Mouse (Mus musculus) kidney, adult 9 months (tissue): Measurements from ENCODE around the gene Dnm3.

Experiments used
- DNase-seq: peaks from one replicate; pipeline ENCODE4 v3.0.0; 2022

The Dnm3 gene

GRCm38 (mm10) chr1:161980626-161981298, 497.1 kb downstream of the Dnm3 start:
- peak; percentile 38 for DNase-seq

DNA sequence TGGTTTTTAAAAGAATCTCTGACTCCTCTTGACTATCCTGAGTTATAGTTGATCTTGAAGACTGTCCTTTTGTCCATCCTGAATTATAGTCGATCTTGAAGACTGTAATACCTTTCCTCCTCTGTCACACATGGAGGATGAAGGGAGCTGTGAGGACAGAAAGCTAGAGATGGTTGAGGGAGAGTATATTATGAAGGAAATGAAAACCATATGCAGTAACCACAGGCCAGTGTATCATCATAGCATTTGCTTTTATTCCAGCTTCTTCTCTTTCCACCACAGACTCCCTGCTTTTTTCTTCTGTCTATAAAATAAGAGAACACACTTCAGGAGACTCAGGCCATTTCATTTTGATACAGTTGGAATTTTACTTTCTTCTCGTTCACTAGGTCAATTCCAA, 497.8 kb downstream of the Dnm3 start:
- no peak for DNase-seq

- DNase-seq: no peak
Measured at GRCm38 (mm10) chr1:161979536-161979935, 498.3 kb downstream of the Dnm3 start, which contains the start of gene 4930558K02Rik. Gene 4930558K02Rik (minus strand): TSS chr1:161979636.

GRCm38 (mm10) chr1:161978173-161978700, 499.6 kb downstream of the Dnm3 start:
- no peak for DNase-seq

DNA sequence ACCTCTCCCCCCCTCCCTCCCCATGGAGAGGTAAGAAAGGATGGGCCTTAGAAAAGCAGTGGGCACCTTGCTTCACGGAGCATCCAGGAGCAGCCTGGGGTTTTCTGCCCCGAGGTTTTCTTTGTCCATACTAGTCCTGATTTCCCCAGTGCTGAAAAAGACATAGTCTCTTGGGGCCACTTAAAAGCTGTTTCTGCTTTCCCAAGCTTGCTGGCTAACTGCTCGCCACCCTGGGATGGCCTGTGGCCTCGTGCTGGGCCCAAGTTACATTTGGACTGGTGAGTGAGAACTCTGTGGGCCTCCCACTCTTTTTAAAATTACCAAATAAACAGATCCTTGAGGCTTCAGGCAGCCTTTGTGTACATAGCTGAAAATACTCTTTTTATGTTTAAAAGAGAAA, 500.5 kb downstream of the Dnm3 start:
- DNase-seq: no peak

- peak; percentile 89 for DNase-seq
Measured at GRCm38 (mm10) chr1:161976255-161977182, 501.3 kb downstream of the Dnm3 start.

- no peak for DNase-seq
Measured at GRCm38 (mm10) chr1:161972233-161972632, 505.6 kb downstream of the Dnm3 start.

DNA sequence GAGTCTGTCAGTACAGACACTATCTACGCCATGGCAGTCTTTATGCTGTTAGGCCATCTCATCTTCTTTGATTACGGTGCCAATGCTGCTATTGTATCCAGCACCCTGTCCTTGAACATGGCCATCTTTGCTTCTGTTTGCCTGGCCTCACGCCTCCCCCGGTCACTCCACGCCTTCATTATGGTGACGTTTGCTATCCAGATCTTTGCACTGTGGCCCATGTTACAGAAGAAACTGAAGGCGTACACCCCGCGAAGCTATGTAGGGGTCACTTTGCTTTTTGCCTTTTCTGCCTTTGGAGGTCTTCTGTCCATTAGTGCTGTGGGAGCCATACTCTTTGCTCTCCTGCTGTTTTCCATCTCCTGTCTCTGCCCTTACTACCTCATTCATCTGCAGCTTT, 507.0 kb downstream of the Dnm3 start:
- no peak for DNase-seq

DNA sequence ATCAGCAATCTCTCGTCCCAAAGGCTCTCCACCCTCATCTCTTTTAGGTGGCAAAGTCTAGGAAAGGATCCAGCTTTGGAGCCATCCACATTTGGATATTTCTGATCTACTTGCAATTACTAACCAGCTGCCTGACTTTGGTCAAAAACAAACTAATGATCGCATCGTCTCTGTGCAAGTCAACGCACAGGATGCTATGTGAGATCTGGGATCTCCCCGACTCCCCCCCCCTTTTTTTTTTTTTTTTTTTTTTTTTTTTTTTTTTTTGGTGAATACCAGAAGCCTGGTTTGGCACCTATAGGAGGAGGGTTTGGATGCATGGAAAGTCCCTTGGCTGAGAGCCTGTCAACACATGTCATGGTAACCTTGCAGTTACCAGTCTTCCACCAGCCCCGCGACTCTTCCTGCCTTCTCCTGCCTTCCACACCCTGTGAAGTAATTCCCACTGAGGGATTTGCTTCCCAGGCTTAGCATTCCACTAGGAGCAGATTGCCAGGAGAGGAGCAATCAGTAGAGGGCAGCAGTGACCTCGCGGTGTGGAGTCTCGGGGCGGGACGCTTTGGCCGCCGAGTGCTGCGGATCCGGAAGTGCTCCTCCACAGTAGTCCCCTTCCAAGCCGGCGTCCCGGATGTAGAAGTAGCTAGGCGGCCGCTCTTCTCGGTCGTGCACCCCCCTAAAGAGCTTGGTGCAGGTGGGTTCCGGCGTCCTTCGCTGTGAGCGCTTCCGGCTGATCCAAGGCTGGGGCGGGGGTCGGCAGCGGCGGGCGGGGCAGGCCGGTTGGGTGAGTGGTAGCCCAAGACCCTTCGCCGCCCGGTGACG, 509.0 kb downstream of the Dnm3 start, which contains the start of gene Pigc:
Pigc (plus strand) TSS at position 598 of the 819 bp plus-strand sequence.
- DNase-seq: peak; percentile 97

GRCm38 (mm10) chr1:161967936-161968335, 509.9 kb downstream of the Dnm3 start:
- DNase-seq: no peak

- DNase-seq: peak; percentile 37
Measured at GRCm38 (mm10) chr1:161962465-161963377, 515.1 kb downstream of the Dnm3 start.

GRCm38 (mm10) chr1:161957964-161958950, 519.6 kb downstream of the Dnm3 start:
- DNase-seq: no peak

- DNase-seq: no peak
Measured at GRCm38 (mm10) chr1:161955846-161956245, 522.0 kb downstream of the Dnm3 start.

DNA sequence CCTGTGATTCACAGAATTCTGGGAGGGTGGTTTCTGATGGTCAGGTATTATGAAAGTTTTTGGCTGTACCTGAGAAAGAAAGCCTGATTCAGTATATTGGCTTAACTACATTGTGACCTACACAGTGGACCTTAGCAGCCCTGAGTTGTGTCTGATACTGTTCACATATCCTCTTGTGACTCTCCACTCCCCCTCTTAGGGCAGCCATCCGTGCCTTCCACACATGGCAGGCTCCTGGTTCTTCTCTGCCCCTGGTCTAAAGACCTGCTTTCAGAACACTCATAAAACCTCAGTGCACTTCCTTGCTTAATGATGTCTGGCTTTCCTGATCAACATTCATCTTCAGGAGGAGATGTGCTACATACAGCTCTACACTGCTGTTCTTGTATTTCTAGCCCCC, 525.2 kb downstream of the Dnm3 start:
- DNase-seq: no peak

GRCm38 (mm10) chr1:161951009-161951779, 526.6 kb downstream of the Dnm3 start:
- DNase-seq: no peak

DNA sequence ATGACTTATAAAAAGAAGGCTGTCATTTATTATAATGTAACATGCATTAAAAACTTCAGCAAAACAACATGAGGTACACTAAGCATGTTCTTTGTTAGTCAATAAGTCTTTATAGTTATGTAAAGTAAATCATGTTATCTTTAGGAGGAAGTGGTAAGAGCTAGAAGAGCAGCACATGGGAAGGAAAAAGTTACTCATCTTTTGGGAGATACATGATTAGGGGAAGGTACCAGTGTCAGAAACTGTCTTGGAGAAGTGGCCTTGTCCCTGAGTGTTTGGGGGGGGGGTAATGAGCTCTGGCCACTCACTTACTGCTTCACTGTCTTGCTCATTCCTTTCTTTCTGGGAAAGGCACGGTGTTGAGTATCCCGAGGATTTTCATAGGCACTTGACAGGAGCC, 535.8 kb downstream of the Dnm3 start:
- no peak for DNase-seq
